Mouse (Mus musculus) mouse trophoblast stem cell (cell line): ENCODE measurements around the gene F11r.

Source experiments
- in situ Hi-C, 2 experiments: fragments of 300-500 bp; cut with MseI, MboI; formaldehyde crosslinking; loops; 2 replicates in 1 of 2; 3 replicates in 1 of 2; pipeline ENCODE4 v1.15.1; 2025

F11r gene

GRCm38 (mm10) chr1:171470371-171470871 is 33.1 kb downstream of the F11r start:
- in situ Hi-C loops = loop anchor here in 1 of 2 experiments (10.0 kb wide), 1 partner anchor 106 kb away; the partner anchor contains the start of gene Klhdc9

GRCm38 (mm10) chr1:171470896-171471295 is 33.6 kb downstream of the F11r start:
- in situ Hi-C loops = loop anchor here in 1 of 2 experiments (10.0 kb wide), 1 partner anchor 106 kb away; the partner anchor contains the start of gene Klhdc9

- in situ Hi-C loops = loop anchor here in 1 of 2 experiments (10.0 kb wide), 1 partner anchor 107 kb away; the partner anchor contains the start of gene Klhdc9
Measured at GRCm38 (mm10) chr1:171471452-171471851, 34.1 kb downstream of the F11r start.

GRCm38 (mm10) chr1:171471941-171472340 is 34.6 kb downstream of the F11r start:
- in situ Hi-C loops = loop anchor here in 1 of 2 experiments (10.0 kb wide), 1 partner anchor 107 kb away; the partner anchor contains the start of gene Klhdc9

GRCm38 (mm10) chr1:171473506-171473905 is 36.2 kb downstream of the F11r start:
- in situ Hi-C loops = loop anchor here in 1 of 2 experiments (10.0 kb wide), 1 partner anchor 109 kb away; the partner anchor contains the start of gene Klhdc9

- in situ Hi-C loops = loop anchor here in 1 of 2 experiments (10.0 kb wide), 1 partner anchor 109 kb away; the partner anchor contains the start of gene Klhdc9
Measured at GRCm38 (mm10) chr1:171473920-171474640, 36.7 kb downstream of the F11r start.

- in situ Hi-C loops = loop anchor here in 1 of 2 experiments (10.0 kb wide), 1 partner anchor 112 kb away; the partner anchor contains the start of gene Klhdc9
Measured at GRCm38 (mm10) chr1:171477123-171477522, 39.8 kb downstream of the F11r start.

- in situ Hi-C loops = loop anchor here in 1 of 2 experiments (10.0 kb wide), 1 partner anchor 113 kb away; the partner anchor contains the start of gene Klhdc9
Measured at GRCm38 (mm10) chr1:171477758-171478545, 40.6 kb downstream of the F11r start.

- in situ Hi-C loops = loop anchor here in 1 of 2 experiments (10.0 kb wide), 1 partner anchor 114 kb away; the partner anchor contains the start of gene Klhdc9
Measured at GRCm38 (mm10) chr1:171478968-171479367, 41.6 kb downstream of the F11r start.

- in situ Hi-C loops = no loop called here
Measured at GRCm38 (mm10) chr1:171494241-171494640, 56.9 kb downstream of the F11r start.

GRCm38 (mm10) chr1:171495371-171495770 is 58.0 kb downstream of the F11r start:
- in situ Hi-C loops = no loop called here

- in situ Hi-C loops = loop anchor here (10.0 kb wide), 1 partner anchor 65 kb away; no protein-coding TSS in a partner anchor
Measured at GRCm38 (mm10) chr1:171499856-171500255, 62.5 kb downstream of the F11r start.

- in situ Hi-C loops = loop anchor here (10.0 kb wide), 1 partner anchor 64 kb away; no protein-coding TSS in a partner anchor
Measured at GRCm38 (mm10) chr1:171501016-171501610, 63.8 kb downstream of the F11r start.

GRCm38 (mm10) chr1:171501636-171502080 is 64.3 kb downstream of the F11r start:
- in situ Hi-C loops = loop anchor here (10.0 kb wide), 1 partner anchor 63 kb away; no protein-coding TSS in a partner anchor

- in situ Hi-C loops = loop anchor here (10.0 kb wide), 1 partner anchor 62 kb away; no protein-coding TSS in a partner anchor
Measured at GRCm38 (mm10) chr1:171502388-171503249, 65.3 kb downstream of the F11r start.

GRCm38 (mm10) chr1:171503250-171503591 is 65.9 kb downstream of the F11r start, which contains the start of gene Alyref2:
Gene Alyref2 (plus strand): TSS chr1:171503478.
- in situ Hi-C loops = loop anchor here (10.0 kb wide), 1 partner anchor 62 kb away; no protein-coding TSS in a partner anchor

- in situ Hi-C loops = loop anchor here (10.0 kb wide), 1 partner anchor 61 kb away; no protein-coding TSS in a partner anchor
Measured at GRCm38 (mm10) chr1:171503592-171504291, 66.4 kb downstream of the F11r start.

- in situ Hi-C loops = loop anchor here (10.0 kb wide), 1 partner anchor 60 kb away; no protein-coding TSS in a partner anchor
Measured at GRCm38 (mm10) chr1:171504586-171504985, 67.3 kb downstream of the F11r start.

GRCm38 (mm10) chr1:171513234-171513633 is 75.9 kb downstream of the F11r start:
- in situ Hi-C loops = no loop called here
